Mouse (Mus musculus): ENCODE measurements around the gene Phf21a. TPM values are rescaled to one million over a fixed set of nuclear protein-coding genes. Genes with fewer than 3 reads are reported as not detected.

The Phf21a gene
- polyA plus RNA-seq (2014; fragmentation: Nextera tagmentation; extraction: Ambion mirVana): 12.5 and 12.7 TPM in 2 replicates

GRCm38 (mm10) chr2:92092817-92093216 lies at the start of gene Phf21a:
Gene Phf21a (plus strand): TSS chr2:92093117.
- DNase-seq (ENCODE audit: low spot score) (no peak), ATAC-seq (replicated peaks; ENCODE audit: low FRiP score) (no peak)
- Histone ChIP-seq H3K27ac (ENCODE audit: low read depth, low read length) (no peak within 1 kb of the TSS), H3K9ac (ENCODE audit: low read depth, low read length) (no peak within 1 kb of the TSS), H3K4me3 (ENCODE audit: low read depth, low read length) (no peak within 1 kb of the TSS), H3K9me3 (ENCODE audit: control insufficient read depth, low read length) (no peaks in the 10 kb centered on the region), H3K27me3 (replicated peaks; ENCODE audit: control insufficient read depth, insufficient read depth, low read length) (no peaks in the 10 kb centered on the region), H3K4me2 (no peak within 1 kb of the TSS), H3K36me3 (ENCODE audit: control insufficient read depth, insufficient read depth, low read length) (no peaks in the 10 kb centered on the region), H3K4me1 (replicated peaks; ENCODE audit: control insufficient read depth, insufficient read depth, low read length) (no peaks in the 10 kb centered on the region)
- WGBS: 63% methylated on average over 2 of the region's 2 CpGs

GRCm38 (mm10) chr2:92043285-92043684 lies 49.6 kb upstream of the Phf21a start:
- 84% methylated on average over 12 of the region's 12 CpGs for WGBS
- Histone ChIP-seq H3K4me1 (replicated peaks; ENCODE audit: control insufficient read depth, insufficient read depth, low read length) (no peaks in the 10 kb centered on the region), H3K27me3 (replicated peaks; ENCODE audit: control insufficient read depth, insufficient read depth, low read length) (no peaks in the 10 kb centered on the region), H3K27ac (ENCODE audit: low read depth, low read length) (no peak overlapping the region), H3K9ac (ENCODE audit: low read depth, low read length) (no peak overlapping the region), H3K36me3 (ENCODE audit: control insufficient read depth, insufficient read depth, low read length) (no peaks in the 10 kb centered on the region), H3K9me3 (ENCODE audit: control insufficient read depth, low read length) (no peaks in the 10 kb centered on the region), H3K4me2 (no peak overlapping the region), H3K4me3 (ENCODE audit: low read depth, low read length) (no peak overlapping the region)
- no peak for DNase-seq (ENCODE audit: low spot score)
- no peak for ATAC-seq (replicated peaks; ENCODE audit: low FRiP score)

- peaks cover 13% of the 10 kb centered on the region for H3K27me3 ChIP-seq (replicated peaks; ENCODE audit: control insufficient read depth, insufficient read depth, low read length)
- DNase-seq (ENCODE audit: low spot score): no peak
- WGBS: 32% methylated on average over 4 of the region's 4 CpGs
Measured at GRCm38 (mm10) chr2:92047601-92048000, 45.3 kb upstream of the Phf21a start.

GRCm38 (mm10) chr2:92048034-92048690 lies 44.8 kb upstream of the Phf21a start:
- Histone ChIP-seq H3K4me1 (replicated peaks; ENCODE audit: control insufficient read depth, insufficient read depth, low read length) (no peaks in the 10 kb centered on the region), H3K9ac (ENCODE audit: low read depth, low read length) (no peak overlapping the region), H3K27ac (ENCODE audit: low read depth, low read length) (no peak overlapping the region), H3K9me3 (ENCODE audit: control insufficient read depth, low read length) (no peaks in the 10 kb centered on the region), H3K4me3 (ENCODE audit: low read depth, low read length) (no peak overlapping the region), H3K36me3 (ENCODE audit: control insufficient read depth, insufficient read depth, low read length) (no peaks in the 10 kb centered on the region), H3K27me3 (replicated peaks; ENCODE audit: control insufficient read depth, insufficient read depth, low read length) (peaks cover 17% of the 10 kb centered on the region), H3K4me2 (no peak overlapping the region)
- DNase-seq (ENCODE audit: low spot score) (no peak), ATAC-seq (replicated peaks; ENCODE audit: low FRiP score) (no peak)
- WGBS: 66% methylated on average over 9 of the region's 9 CpGs

More at GRCm38 (mm10) chr2:92047601-92048000, 45.3 kb upstream of the Phf21a start:
- Histone ChIP-seq H3K4me1 (replicated peaks; ENCODE audit: control insufficient read depth, insufficient read depth, low read length) (no peaks in the 10 kb centered on the region), H3K4me3 (ENCODE audit: low read depth, low read length) (no peak overlapping the region), H3K9ac (ENCODE audit: low read depth, low read length) (0 out of 2 replicates have a peak overlapping the region, but pooled peaks have one; percentile 16), H3K9me3 (ENCODE audit: control insufficient read depth, low read length) (no peaks in the 10 kb centered on the region), H3K27ac (ENCODE audit: low read depth, low read length) (no peak overlapping the region), H3K4me2 (no peak overlapping the region), H3K36me3 (ENCODE audit: control insufficient read depth, insufficient read depth, low read length) (no peaks in the 10 kb centered on the region)
- no peak; the same call in 1 of the 2 replicates for ATAC-seq (replicated peaks; ENCODE audit: low FRiP score)

- H3K9me3 ChIP-seq (ENCODE audit: control insufficient read depth, low read length): no peaks in the 10 kb centered on the region
- DNase-seq (ENCODE audit: low spot score) (no peak), ATAC-seq (replicated peaks; ENCODE audit: low FRiP score) (no peak)
- no peaks in the 10 kb centered on the region for H3K36me3 ChIP-seq (ENCODE audit: control insufficient read depth, insufficient read depth, low read length)
- no peak overlapping the region for H3K4me3 ChIP-seq (ENCODE audit: low read depth, low read length)
- H3K27me3 ChIP-seq (replicated peaks; ENCODE audit: control insufficient read depth, insufficient read depth, low read length): peaks cover 27% of the 10 kb centered on the region
- peaks cover 8% of the 10 kb centered on the region; the same call in 1 of the 2 replicates for H3K4me1 ChIP-seq (replicated peaks; ENCODE audit: control insufficient read depth, insufficient read depth, low read length)
- no peak overlapping the region for H3K27ac ChIP-seq (ENCODE audit: low read depth, low read length)
- 73% methylated on average over 8 of the region's 8 CpGs for WGBS
- no peak overlapping the region for H3K4me2 ChIP-seq
- H3K9ac ChIP-seq (ENCODE audit: low read depth, low read length): no peak overlapping the region
Measured at GRCm38 (mm10) chr2:92052188-92052587, 40.7 kb upstream of the Phf21a start.

GRCm38 (mm10) chr2:92052754-92053153 lies 40.2 kb upstream of the Phf21a start:
- no peak overlapping the region for H3K4me2 ChIP-seq
- H3K27me3 ChIP-seq (replicated peaks; ENCODE audit: control insufficient read depth, insufficient read depth, low read length): peaks cover 27% of the 10 kb centered on the region
- no peak overlapping the region for H3K9ac ChIP-seq (ENCODE audit: low read depth, low read length)
- H3K9me3 ChIP-seq (ENCODE audit: control insufficient read depth, low read length): no peaks in the 10 kb centered on the region
- WGBS: 43% methylated on average over 2 of the region's 2 CpGs
- ATAC-seq (replicated peaks; ENCODE audit: low FRiP score): no peak
- no peak overlapping the region for H3K27ac ChIP-seq (ENCODE audit: low read depth, low read length)
- no peak overlapping the region for H3K4me3 ChIP-seq (ENCODE audit: low read depth, low read length)
- H3K4me1 ChIP-seq (replicated peaks; ENCODE audit: control insufficient read depth, insufficient read depth, low read length): peaks cover 8% of the 10 kb centered on the region; the same call in 1 of the 2 replicates
- no peaks in the 10 kb centered on the region for H3K36me3 ChIP-seq (ENCODE audit: control insufficient read depth, insufficient read depth, low read length)
- DNase-seq (ENCODE audit: low spot score): no peak

- peak; percentile 84 for ATAC-seq (replicated peaks; ENCODE audit: low FRiP score)
- Histone ChIP-seq H3K9ac (ENCODE audit: low read depth, low read length) (peak overlapping the region; percentile 70), H3K36me3 (ENCODE audit: control insufficient read depth, insufficient read depth, low read length) (no peaks in the 10 kb centered on the region), H3K4me1 (replicated peaks; ENCODE audit: control insufficient read depth, insufficient read depth, low read length) (peaks cover 22% of the 10 kb centered on the region), H3K27me3 (replicated peaks; ENCODE audit: control insufficient read depth, insufficient read depth, low read length) (peaks cover 45% of the 10 kb centered on the region), H3K27ac (ENCODE audit: low read depth, low read length) (peak overlapping the region; percentile 71), H3K4me3 (ENCODE audit: low read depth, low read length) (peak overlapping the region; percentile 44), H3K9me3 (ENCODE audit: control insufficient read depth, low read length) (no peaks in the 10 kb centered on the region), H3K4me2 (peak overlapping the region; percentile 85)
- peak; percentile 83 for DNase-seq (ENCODE audit: low spot score)
- WGBS: 4% methylated on average over 38 of the region's 38 CpGs
Measured at GRCm38 (mm10) chr2:92055101-92055813, 37.7 kb upstream of the Phf21a start.

GRCm38 (mm10) chr2:92055831-92056236 lies 37.1 kb upstream of the Phf21a start:
- H3K9me3 ChIP-seq (ENCODE audit: control insufficient read depth, low read length): no peaks in the 10 kb centered on the region
- peak overlapping the region; percentile 71 for H3K27ac ChIP-seq (ENCODE audit: low read depth, low read length)
- peak overlapping the region; percentile 44 for H3K4me3 ChIP-seq (ENCODE audit: low read depth, low read length)
- H3K27me3 ChIP-seq (replicated peaks; ENCODE audit: control insufficient read depth, insufficient read depth, low read length): peaks cover 51% of the 10 kb centered on the region
- H3K36me3 ChIP-seq (ENCODE audit: control insufficient read depth, insufficient read depth, low read length): no peaks in the 10 kb centered on the region
- peak overlapping the region; percentile 85 for H3K4me2 ChIP-seq
- WGBS: 3% methylated on average over 14 of the region's 14 CpGs
- ATAC-seq (replicated peaks; ENCODE audit: low FRiP score) (peak; percentile 52), DNase-seq (ENCODE audit: low spot score) (peak; percentile 64)
- H3K9ac ChIP-seq (ENCODE audit: low read depth, low read length): peak overlapping the region; percentile 70
- H3K4me1 ChIP-seq (replicated peaks; ENCODE audit: control insufficient read depth, insufficient read depth, low read length): peaks cover 22% of the 10 kb centered on the region
